Mouse (Mus musculus) thymus, postnatal 4 days (tissue): ENCODE measurements at regions not wholly inside any gene's neighbourhood (a gene's known extent, or its start where the extent isn't known, plus 50 kb on each side); places are given as distances from the start of the nearest gene placed in this dataset.

Source experiments
- DNase-seq: peaks from one replicate; pipeline ENCODE4 v3.0.0; 2021

GRCm38 (mm10) chr1:137079401-137080003 is 119.3 kb upstream of the Nr5a2 start:
- no peak for DNase-seq

GRCm38 (mm10) chr1:137074787-137075186 is 114.5 kb upstream of the Nr5a2 start:
- peak; percentile 19 for DNase-seq

GRCm38 (mm10) chr1:137073857-137074572 is 113.8 kb upstream of the Nr5a2 start:
- DNase-seq: peak; percentile 42

GRCm38 (mm10) chr1:137060914-137061313 is 100.7 kb upstream of the Nr5a2 start:
- DNase-seq: no peak

- no peak for DNase-seq
These were observed 92.9 kb upstream of the Nr5a2 start for GRCm38 (mm10) chr1:137053134-137053533.

- no peak for DNase-seq
These were observed 91.3 kb upstream of the Nr5a2 start for GRCm38 (mm10) chr1:137051515-137051914.

- no peak for DNase-seq
These were observed 83.8 kb upstream of the Nr5a2 start for GRCm38 (mm10) chr1:137044076-137044475.

GRCm38 (mm10) chr1:137042414-137043010 is 82.3 kb upstream of the Nr5a2 start:
- no peak for DNase-seq

- DNase-seq: no peak
These were observed 80.7 kb upstream of the Nr5a2 start for GRCm38 (mm10) chr1:137040898-137041297.

- DNase-seq: no peak
These were observed 74.3 kb upstream of the Nr5a2 start for GRCm38 (mm10) chr1:137034586-137034985.

GRCm38 (mm10) chr1:137033679-137034078 is 73.4 kb upstream of the Nr5a2 start:
- DNase-seq: no peak

GRCm38 (mm10) chr1:137023706-137024105 is 63.5 kb upstream of the Nr5a2 start:
- no peak for DNase-seq

- no peak for DNase-seq
These were observed 60.3 kb upstream of the Nr5a2 start for GRCm38 (mm10) chr1:137020528-137020927.

GRCm38 (mm10) chr1:137017642-137018041 is 57.4 kb upstream of the Nr5a2 start:
- DNase-seq: no peak

GRCm38 (mm10) chr1:137010240-137010926 is 50.1 kb upstream of the Nr5a2 start:
- no peak for DNase-seq
